Mouse (Mus musculus) kidney, adult 2 months (tissue): ENCODE measurements around the gene Klk5. TPM values are rescaled to one million over a fixed set of nuclear protein-coding genes. Genes with fewer than 3 reads are reported as not detected.

Source experiments
- DNase-seq: peaks from one replicate; pipeline ENCODE4 v3.0.0; 2021
- H3K27ac ChIP-seq: fragments of 200-500 bp; 2 replicates; pipeline ENCODE4 v1.5.1; 2012; ENCODE audit warnings: low read depth, low read length, control low read depth, inconsistent platforms; ENCODE audit not compliant: insufficient read depth
- H3K27me3 ChIP-seq: fragments of 200-500 bp; replicated peaks from 2 replicates; pipeline ENCODE4 v1.6.1; 2012; ENCODE audit warnings: mild to moderate bottlenecking, moderate library complexity, low read length, inconsistent platforms; ENCODE audit not compliant: control insufficient read depth, insufficient read depth
- H3K36me3 ChIP-seq: fragments of 200-500 bp; 2 replicates; pipeline ENCODE4 v1.6.1; 2012; ENCODE audit warnings: mild to moderate bottlenecking, moderate library complexity, low read length, inconsistent platforms; ENCODE audit not compliant: control insufficient read depth, insufficient read depth
- H3K4me1 ChIP-seq: fragments of 200-500 bp; 2 replicates; pipeline ENCODE4 v1.6.1; 2011; ENCODE audit warnings: low read length; ENCODE audit not compliant: control insufficient read depth, insufficient read depth
- H3K4me3 ChIP-seq: fragments of 200-500 bp; 2 replicates; pipeline ENCODE4 v1.5.1; 2011; ENCODE audit warnings: mild to moderate bottlenecking, low read depth, low read length, control low read depth; ENCODE audit not compliant: insufficient read depth
- CTCF ChIP-seq: fragments of 200-500 bp; conservative IDR thresholded peaks from 2 replicates; pipeline ENCODE4 v1.5.1; 2011; ENCODE audit warnings: low read depth, mild to moderate bottlenecking, control low read depth, low read length, moderate library complexity, mixed read lengths; ENCODE audit not compliant: insufficient read depth, insufficient read length
- POLR2A ChIP-seq: fragments of 200-500 bp; IDR thresholded peaks from one replicate; pipeline ENCODE4 v1.6.1; 2011; ENCODE audit warnings: low read depth, low read length, control low read depth
- WGBS: fragments of 180-500 bp; shearing (Covaris S2); methylation state at CpG from one replicate; pipeline ENCODE4 v1.1.7; 2018; 5-methylcytosine and 5-hydroxymethylcytosine counted together
- polyA plus RNA-seq: library from polyadenylated mRNA; depleted of rRNA; stranded (reverse); fragments of >200 nt; gene quantifications from 2 replicates; pipeline ENCODE4 v1.2.3, GENCODE M21; 2012; rRNA removed

The Klk5 gene
- polyA plus RNA-seq, 1 experiment: not detected

GRCm38 (mm10) chr7:43891788-43892187, 50.0 kb downstream of the Klk5 start:
- Histone ChIP-seq H3K27ac (no peak overlapping the region), H3K36me3 (no peaks in the 10 kb centered on the region), H3K4me3 (no peak overlapping the region), H3K27me3 (no peaks in the 10 kb centered on the region), H3K4me1 (no peaks in the 10 kb centered on the region)
- TF ChIP-seq POLR2A (no peak), CTCF (no peak)
- WGBS: 59% methylated on average over 3 of the region's 3 CpGs
- no peak for DNase-seq

- Histone ChIP-seq H3K4me1 (no peaks in the 10 kb centered on the region), H3K27ac (no peak overlapping the region), H3K36me3 (no peaks in the 10 kb centered on the region), H3K4me3 (no peak overlapping the region), H3K27me3 (no peaks in the 10 kb centered on the region)
- DNase-seq: peak; percentile 90
- 5% methylated on average over 1 of the region's 1 CpGs for WGBS
- TF ChIP-seq POLR2A: no peak
- peak; percentile 96 for TF ChIP-seq CTCF
Measured at GRCm38 (mm10) chr7:43894836-43895235, 53.1 kb downstream of the Klk5 start.

Other genes with a start within 250 kb of the Klk5 start
- gene Zfp819, start 234.8 kb upstream of the Klk5 start, polyA plus RNA-seq: not detected in 2 replicates
- not detected in 2 replicates for gene Ceacam18, start 207.3 kb upstream of the Klk5 start, polyA plus RNA-seq
- 2.8 and 3.8 TPM in 2 replicates for gene Siglece, start 181.8 kb upstream of the Klk5 start, polyA plus RNA-seq
- gene Ctu1, start 170.0 kb upstream of the Klk5 start, polyA plus RNA-seq: 6.1 and 7.0 TPM in 2 replicates
- 0.11 TPM in 1 of 2 replicates, not detected in the other for gene Klk14, start 151.6 kb upstream of the Klk5 start, polyA plus RNA-seq
- 0.04 TPM in 1 of 2 replicates, not detected in the other for gene Klk13, start 129.4 kb upstream of the Klk5 start, polyA plus RNA-seq
- gene Klk12, start 73.1 kb upstream of the Klk5 start, polyA plus RNA-seq: not detected in 2 replicates
- gene Klk11, start 67.4 kb upstream of the Klk5 start, polyA plus RNA-seq: 0.18 TPM in 1 of 2 replicates, not detected in the other
- gene Klk10, start 60.9 kb upstream of the Klk5 start, polyA plus RNA-seq: 0.41 and 0.52 TPM in 2 replicates
- not detected in 2 replicates for gene Klk9, start 50.1 kb upstream of the Klk5 start, polyA plus RNA-seq
- 4.2 and 5.9 TPM in 2 replicates for gene Klk8, start 44.4 kb upstream of the Klk5 start, polyA plus RNA-seq
- not detected in 2 replicates for gene Klk7, start 30.7 kb upstream of the Klk5 start, polyA plus RNA-seq
- not detected in 2 replicates for gene Klk6, start 17.5 kb upstream of the Klk5 start, polyA plus RNA-seq
- gene Klk4, start 39.2 kb downstream of the Klk5 start, polyA plus RNA-seq: not detected in 2 replicates
- gene Klk15, start 91.8 kb downstream of the Klk5 start, polyA plus RNA-seq: 0.09 and 0.19 TPM in 2 replicates
- gene Klk1b8, start 108.7 kb downstream of the Klk5 start, polyA plus RNA-seq: 1.0 and 1.1 TPM in 2 replicates
- 0.11 and 0.52 TPM in 2 replicates for gene Klk1b1, start 124.8 kb downstream of the Klk5 start, polyA plus RNA-seq
- 1.6 and 1.7 TPM in 2 replicates for gene Klk1b9, start 134.1 kb downstream of the Klk5 start, polyA plus RNA-seq
- 0.52 and 0.99 TPM in 2 replicates for gene Klk1b11, start 153.9 kb downstream of the Klk5 start, polyA plus RNA-seq
- not detected in 2 replicates for gene Klk1b26, start 170.2 kb downstream of the Klk5 start, polyA plus RNA-seq
- gene Klk1b27, start 210.3 kb downstream of the Klk5 start, polyA plus RNA-seq: 1.6 and 3.2 TPM in 2 replicates